Mouse (Mus musculus) adrenal gland, postnatal 4 days (tissue): ENCODE results near the gene Gm17651. TPM values are rescaled to one million over a fixed set of nuclear protein-coding genes. Genes with fewer than 3 reads are reported as not detected.
A peak's percentile ranks its signal among the peaks of the same experiment; 100 is the strongest.

Experiments
- DNase-seq, 2 experiments: peaks; one replicate each; pipeline ENCODE4 v3.0.0; 2021 to 2022; ENCODE audit warnings: low spot score in 2 of 2, mixed read lengths in 2 of 2
- microRNA-seq: library from miRNA; unstranded; fragments of <30 nt; microRNA quantifications from one replicate; pipeline ENCODE4 v1.2.0, GENCODE M21; 2021
- total RNA-seq, 2 experiments: library from RNA; stranded (reverse); gene quantifications; 2 replicates each; pipeline ENCODE4 v1.2.3; 2021

The Gm17651 gene
- total RNA-seq, 2 experiments from 2014 or later: not detected

GRCm38 (mm10) chr3:97630746-97631145 is 43.7 kb downstream of the Gm17651 start:
- DNase-seq: no peak

GRCm38 (mm10) chr3:97629941-97630340 is 44.6 kb downstream of the Gm17651 start:
- no peak for DNase-seq

- DNase-seq: peak; percentile 23 to 44
These were observed 46.0 kb downstream of the Gm17651 start, which contains the start of gene Fmo5 for GRCm38 (mm10) chr3:97628391-97629001. Gene Fmo5, plus strand, starts transcription at chr3:97628804.

- no peak for DNase-seq
These were observed 46.6 kb downstream of the Gm17651 start for GRCm38 (mm10) chr3:97627893-97628292.

- DNase-seq: no peak
These were observed 49.9 kb downstream of the Gm17651 start for GRCm38 (mm10) chr3:97624611-97625010.

Small RNA genes within 50 kb of the gene (microRNA-seq; reads per million reads assigned to microRNA genes)
- gene Mir7225: not detected

Other genes with a start within 250 kb of the Gm17651 start
- 10 to 100 TPM; 17.8 to 18.7 TPM for gene Chd1l, start 64.5 kb downstream of the Gm17651 start, total RNA-seq
- gene Fmo5, start 45.9 kb downstream of the Gm17651 start, total RNA-seq: 10 to 100 TPM in 1 of 2 experiments, 1 to 10 TPM in 1; 7.1 to 14.2 TPM
- gene Prkab2, start 16.5 kb downstream of the Gm17651 start, total RNA-seq: 1 to 10 TPM; 9.4 to 9.8 TPM
- gene Pde4dip, start 214.0 kb upstream of the Gm17651 start, total RNA-seq: 10 to 100 TPM; 43.0 to 64.5 TPM
- gene Sec22b, start 226.5 kb upstream of the Gm17651 start, total RNA-seq: 100 to 1,000 TPM; 123 TPM